Mouse (Mus musculus) inflammation-experienced regulatory T-cells, adult 6 months (primary cell): Measurements from ENCODE around the gene Alg3. TPM values are rescaled to one million over a fixed set of nuclear protein-coding genes. Genes with fewer than 3 reads are reported as not detected.

Source experiments
- ATAC-seq: one replicate; pipeline ENCODE4 v1.8.0; 2017
- polyA plus RNA-seq, 3 experiments: library from polyadenylated mRNA; unstranded; fragments of 100-300 nt; shearing (Covaris generic); gene quantifications; one replicate each; pipeline ENCODE4 v1.2.1; 2017

Alg3 gene
- polyA plus RNA-seq, 3 experiments from 2014 or later, result 22.7 to 33.7 (median 28.4) TPM

DNA sequence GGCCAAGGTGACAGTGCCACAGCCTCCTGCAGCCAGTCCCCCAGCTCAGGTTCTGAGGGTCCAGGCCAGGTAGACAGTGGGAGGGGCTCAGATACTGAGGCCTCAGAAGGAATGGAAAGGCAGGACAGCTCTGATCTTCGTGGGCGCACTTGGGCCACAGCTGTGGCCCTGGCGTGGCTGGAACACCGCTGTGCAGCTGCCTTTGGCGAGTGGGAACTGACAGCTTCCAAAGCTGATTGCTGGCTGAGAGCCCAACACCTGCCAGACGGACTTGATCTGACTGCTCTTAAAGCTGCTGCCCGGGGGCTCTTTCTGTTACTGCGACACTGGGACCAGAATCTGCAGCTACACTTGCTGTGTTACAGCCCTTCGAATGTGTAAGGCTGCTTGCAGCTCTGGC, 6.8 kb downstream of the Alg3 start:
- ATAC-seq, result no peak

DNA sequence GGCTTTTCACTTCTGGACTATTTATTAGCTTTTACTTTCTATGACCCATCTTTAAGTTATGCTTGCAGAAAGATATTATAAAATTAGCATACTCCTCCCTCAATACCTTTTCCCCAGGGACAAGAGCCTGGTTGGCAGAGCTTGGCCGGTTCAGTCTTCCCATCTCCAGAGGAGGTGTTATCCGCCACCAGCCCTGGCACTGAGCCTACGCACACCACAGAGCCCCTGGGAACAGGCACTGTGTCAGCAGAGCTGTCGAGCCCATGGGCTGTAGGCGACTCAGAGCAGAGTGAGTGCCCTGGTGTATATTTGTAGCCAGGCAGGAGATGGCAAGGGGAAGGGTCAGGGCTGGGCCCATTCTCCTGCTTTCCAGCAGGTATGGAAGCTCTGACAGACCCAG, 11.0 kb downstream of the Alg3 start:
- no peak for ATAC-seq

DNA sequence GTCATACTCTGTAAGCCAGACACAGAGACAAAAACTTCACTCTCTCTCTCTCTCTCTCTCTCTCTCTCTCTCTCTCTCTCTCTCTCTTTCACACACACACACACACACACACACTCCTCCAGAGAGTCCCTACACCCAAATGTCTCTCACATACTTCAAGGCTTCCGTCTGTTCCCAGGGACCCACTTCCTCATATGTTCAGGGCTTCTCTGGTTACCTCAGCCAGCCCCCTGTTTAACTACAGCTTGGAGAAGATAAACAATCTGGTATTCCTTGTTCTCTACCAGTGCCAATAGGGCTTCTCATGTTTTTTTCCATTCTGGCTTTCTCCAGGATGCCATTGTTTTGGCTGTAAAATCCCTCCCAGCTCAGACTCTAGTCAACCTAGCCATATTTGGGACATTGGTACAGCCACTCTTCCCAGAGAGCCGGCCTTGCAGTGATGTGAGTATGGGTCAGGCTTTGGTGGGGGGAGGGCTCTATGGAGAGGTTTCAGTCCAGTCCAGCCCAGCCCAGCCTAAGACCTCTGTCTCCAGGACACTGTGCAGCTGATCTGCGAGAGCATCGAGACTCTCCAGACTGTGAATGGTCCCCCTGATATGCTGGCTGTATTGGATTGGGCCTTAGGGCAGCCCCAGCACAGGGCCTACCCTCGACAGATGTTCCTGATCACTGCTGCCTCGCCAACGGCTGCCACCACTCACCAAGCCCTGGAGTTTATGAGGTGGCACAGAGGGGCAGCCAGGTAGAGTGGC, 14.7 kb downstream of the Alg3 start:
- ATAC-seq, result no peak

DNA sequence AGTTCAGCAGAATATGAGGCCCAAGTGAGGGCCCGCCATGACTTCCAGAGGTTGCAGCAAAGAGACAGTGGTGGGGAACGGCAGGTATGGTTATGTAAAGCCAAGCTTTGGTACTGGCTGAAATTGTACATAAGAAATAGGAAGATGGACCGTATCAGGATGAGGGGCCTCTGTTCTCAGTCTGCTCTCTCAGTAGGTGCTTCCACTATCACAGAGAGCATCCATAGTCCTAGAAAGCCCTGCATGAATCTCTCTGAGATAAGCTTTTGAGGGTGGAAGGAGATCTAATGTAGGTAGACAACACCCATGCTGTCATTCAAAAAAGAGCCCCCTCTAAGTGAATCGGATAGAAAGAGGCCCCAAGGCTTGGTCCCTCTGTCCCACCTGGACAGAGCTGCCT, 15.8 kb downstream of the Alg3 start:
- no peak for ATAC-seq

DNA sequence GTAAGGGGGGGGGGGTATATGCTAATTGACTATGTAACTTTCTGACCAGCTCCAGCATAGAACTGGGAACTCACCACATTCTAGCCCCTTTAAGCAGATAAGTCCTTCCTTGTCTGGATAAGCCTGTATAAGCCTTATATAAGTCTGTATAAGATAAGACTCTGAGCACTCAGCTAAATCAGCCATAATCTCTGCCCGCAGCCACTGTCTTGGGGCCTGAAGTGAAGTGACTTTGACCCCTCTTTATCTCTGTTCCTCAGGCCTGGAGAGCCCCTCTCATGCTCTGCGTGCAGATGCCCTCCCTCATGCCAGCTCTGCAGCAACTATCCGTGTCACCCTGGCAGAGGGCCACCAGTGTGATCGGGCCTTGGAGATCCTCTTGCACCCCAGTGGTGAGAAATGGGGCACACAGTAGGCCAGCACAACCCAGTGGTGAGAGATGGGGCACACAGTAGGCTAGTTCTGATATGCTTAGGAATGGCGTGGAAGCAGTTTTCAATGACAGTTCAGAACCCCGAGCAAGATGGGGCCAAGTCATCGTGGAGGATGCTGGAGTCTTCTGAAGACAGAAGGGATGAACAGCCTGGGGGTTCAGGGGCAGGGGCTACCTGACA, 16.4 kb downstream of the Alg3 start:
- ATAC-seq, result no peak

DNA sequence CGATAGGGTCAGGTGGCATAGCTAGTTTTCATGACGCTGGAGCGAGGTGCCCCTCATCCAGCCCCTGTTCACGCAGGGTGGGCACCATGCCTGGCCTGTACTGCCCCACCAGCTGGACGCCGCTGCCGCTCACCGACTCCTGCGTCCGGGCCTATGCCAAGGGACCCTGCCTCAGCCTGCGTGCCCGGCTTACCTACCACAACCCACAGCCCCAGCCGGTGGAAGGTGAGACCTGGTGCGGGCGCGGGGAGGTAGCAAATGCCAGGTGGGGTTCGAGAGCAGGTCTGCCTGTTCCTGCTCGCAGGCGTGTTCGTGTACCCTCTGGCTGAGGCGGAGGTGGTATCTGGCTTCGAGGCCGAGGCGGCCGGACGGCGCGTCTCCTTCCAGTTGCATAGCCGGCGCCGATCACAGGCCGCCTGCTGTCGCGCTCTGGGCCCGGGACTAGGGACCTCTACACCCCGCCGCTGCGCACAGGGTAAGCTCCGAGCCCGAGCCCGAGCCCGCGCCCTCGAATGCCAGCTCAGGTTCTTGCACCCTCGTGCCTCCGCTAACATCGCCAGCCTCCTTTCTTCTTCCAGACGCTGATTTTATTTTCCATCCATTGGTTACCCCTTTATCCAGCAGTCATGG, 20.3 kb downstream of the Alg3 start:
- no peak for ATAC-seq

DNA sequence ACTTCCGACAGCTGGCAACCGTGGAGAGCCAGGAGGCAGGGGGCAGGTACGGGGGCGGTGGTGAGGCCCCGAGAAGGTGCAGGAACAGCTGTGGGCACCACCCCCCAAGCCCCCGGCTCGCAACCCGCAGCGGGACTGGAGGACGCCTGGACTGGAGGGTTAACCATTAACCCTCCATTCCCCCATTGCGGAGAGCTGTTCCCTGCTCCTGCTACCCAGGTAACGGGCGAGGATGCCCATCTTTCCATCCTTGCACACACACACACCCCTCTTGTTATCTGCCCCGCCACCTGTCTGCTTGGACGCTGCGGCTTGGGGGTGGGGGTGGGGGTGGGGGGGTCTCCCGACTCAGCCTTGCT, 20.9 kb downstream of the Alg3 start:
- no peak for ATAC-seq

DNA sequence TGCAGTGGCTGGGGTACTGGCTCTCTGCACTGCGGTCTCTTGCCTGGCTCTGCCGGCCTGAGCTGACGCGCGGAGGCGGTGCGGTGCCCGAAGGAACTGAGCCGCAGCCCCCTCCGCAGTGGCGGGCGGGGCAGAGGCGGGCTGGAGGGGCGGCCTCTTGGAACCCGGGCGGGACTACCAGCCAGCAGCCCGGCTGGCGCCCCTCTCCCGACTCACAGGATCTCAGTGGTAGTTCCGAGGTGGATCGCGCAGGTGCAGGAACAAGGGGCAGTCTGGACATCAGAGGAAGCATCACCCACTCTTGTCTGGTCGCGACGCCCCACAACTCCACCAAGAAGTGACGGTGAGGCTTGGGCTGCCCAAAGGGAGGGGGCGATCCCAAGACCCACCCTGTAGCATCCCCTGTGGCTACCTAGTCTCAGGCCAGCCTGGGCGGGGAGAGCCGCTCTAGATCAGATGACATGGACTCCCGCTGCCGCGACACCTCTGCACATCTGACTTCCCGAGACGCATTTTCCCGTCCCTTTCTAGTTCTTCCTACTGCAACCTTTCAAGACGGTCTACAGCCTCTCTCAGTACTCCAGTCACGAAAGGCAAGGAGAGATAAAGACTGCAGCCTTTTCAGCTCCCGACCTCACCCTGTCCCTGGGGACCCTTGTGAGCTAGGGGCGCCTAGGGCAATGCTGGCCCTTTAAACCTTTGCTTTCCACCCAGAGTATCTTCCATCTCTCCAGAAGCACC, 21.4 kb downstream of the Alg3 start:
- ATAC-seq, result no peak

DNA sequence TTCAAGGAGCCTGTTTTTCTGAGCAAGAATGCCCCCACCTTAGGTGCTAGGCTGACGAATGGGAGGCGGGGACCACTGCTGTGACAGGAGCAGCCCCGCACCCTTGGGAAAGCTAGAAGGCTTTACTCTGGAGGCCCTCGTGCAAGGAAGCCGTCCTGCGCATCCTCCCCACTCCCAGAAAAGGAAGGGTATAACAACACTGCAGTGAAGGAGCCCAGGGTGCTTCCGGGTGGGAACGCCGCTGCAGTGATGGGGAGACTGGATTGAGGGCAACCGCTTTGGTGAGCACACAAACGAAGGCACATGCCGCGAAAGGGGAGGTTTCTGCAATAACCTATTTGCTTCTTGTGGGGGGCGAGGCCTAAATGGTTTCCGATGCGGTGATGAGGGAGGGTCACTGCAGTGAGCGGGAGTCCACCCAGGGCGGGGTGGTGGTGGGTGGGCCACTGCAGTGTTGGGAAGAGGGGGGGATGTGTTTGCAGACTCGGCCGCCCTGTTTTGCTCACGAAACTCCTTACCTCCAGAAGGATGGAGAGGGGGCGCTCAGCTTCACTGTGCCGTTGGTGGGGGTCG, 22.1 kb downstream of the Alg3 start, which contains the start of gene Vwa5b2:
Vwa5b2 (plus strand) TSS at position 106 of the 573 bp plus-strand sequence.
- ATAC-seq, result no peak

DNA sequence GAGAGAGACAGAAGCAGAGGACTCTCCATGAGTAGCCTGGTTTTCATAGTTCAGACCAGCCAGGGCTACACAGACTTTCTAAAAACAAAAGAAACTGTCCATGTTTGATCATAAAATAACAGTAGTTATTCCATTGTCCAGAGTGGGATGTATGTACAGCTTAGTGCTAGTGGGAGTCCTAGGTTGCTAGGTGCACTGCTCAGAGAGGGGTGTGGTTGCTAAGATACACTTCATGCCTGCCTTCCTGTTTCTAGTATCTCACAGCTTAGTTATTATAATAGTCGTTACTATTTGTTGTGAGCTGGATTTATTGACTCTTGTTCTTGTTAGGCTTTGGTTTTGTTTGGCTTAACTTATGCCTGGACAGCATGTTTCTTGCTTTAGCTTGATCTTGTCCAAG, 46.5 kb downstream of the Alg3 start:
- ATAC-seq, result no peak

DNA sequence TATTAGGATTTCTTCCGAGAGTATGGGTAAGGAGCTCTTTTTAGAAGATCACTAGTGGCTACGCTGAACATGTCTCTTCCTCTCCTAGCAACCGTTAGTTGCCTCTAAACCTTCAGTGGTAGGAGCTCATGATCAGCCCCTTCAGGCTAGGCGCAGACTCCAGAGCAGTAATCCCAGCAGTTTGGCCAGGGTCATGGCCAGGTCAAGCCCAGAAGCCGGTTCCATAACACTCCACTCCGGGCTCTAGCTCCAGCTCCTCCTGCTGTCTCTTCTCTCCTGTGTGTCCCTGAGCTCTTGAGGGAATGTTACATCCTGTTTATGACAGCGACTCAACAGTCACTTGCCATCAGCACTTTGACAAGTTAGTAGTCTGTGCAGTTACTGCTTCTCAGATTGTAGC, 54.2 kb downstream of the Alg3 start:
- no peak for ATAC-seq

Other genes with a start within 250 kb of the Alg3 start
- 10 to 100 TPM; 20.5 to 39.1 (median 35.7) TPM for gene Abcc5, start 185.3 kb downstream of the Alg3 start, polyA plus RNA-seq
- 10 to 100 TPM; 13.1 to 19.0 (median 14.8) TPM for gene Eif2b5, start 112.9 kb downstream of the Alg3 start, polyA plus RNA-seq
- gene Dvl3, start 94.8 kb downstream of the Alg3 start, polyA plus RNA-seq, result 10 to 100 TPM; 10.9 to 19.2 (median 12.4) TPM
- gene Ap2m1, start 76.3 kb downstream of the Alg3 start, polyA plus RNA-seq, result 100 to 1,000 TPM; 494 to 560 (median 499) TPM
- gene Abcf3, start 63.2 kb downstream of the Alg3 start, polyA plus RNA-seq, result 10 to 100 TPM; 49.8 to 94.5 (median 71.5) TPM
- under 1 TPM in 2 of 3 experiments, not detected in 1; 0.24 to 0.31 TPM for gene Vwa5b2, start 22.3 kb downstream of the Alg3 start, polyA plus RNA-seq
- 10 to 100 TPM; 12.0 to 19.3 (median 18.7) TPM for gene Eef1akmt4, start 142 bp downstream of the Alg3 start, polyA plus RNA-seq
- not detected for gene Gm49333, start 125 bp downstream of the Alg3 start, polyA plus RNA-seq
- under 1 TPM in 1 of 3 experiments, not detected in 2; 0.43 TPM for gene Camk2n2, start 9.6 kb upstream of the Alg3 start, polyA plus RNA-seq
- not detected for gene Ece2, start 18.1 kb upstream of the Alg3 start, polyA plus RNA-seq
- 100 to 1,000 TPM; 135 to 198 (median 183) TPM for gene Psmd2, start 39.9 kb upstream of the Alg3 start, polyA plus RNA-seq
- gene Eif4g1, start 56.6 kb upstream of the Alg3 start, polyA plus RNA-seq, result 10 to 100 TPM; 48.9 to 68.0 (median 51.3) TPM
- gene Fam131a, start 81.5 kb upstream of the Alg3 start, polyA plus RNA-seq, result under 1 TPM; 0.30 to 0.78 (median 0.59) TPM
- gene Polr2h, start 105.9 kb upstream of the Alg3 start, polyA plus RNA-seq, result 10 to 100 TPM; 63.1 to 71.1 (median 64.1) TPM
- gene Clcn2, start 106.0 kb upstream of the Alg3 start, polyA plus RNA-seq, result 1 to 10 TPM in 1 of 3 experiments, under 1 TPM in 2; 0.48 to 1.2 (median 0.79) TPM
- gene Chrd, start 121.4 kb upstream of the Alg3 start, polyA plus RNA-seq, result not detected
- gene Thpo, start 122.8 kb upstream of the Alg3 start, polyA plus RNA-seq, result not detected